Mouse (Mus musculus) ES-E14 (cell line): ENCODE measurements around the gene Fcrl1. TPM values are rescaled to one million over a fixed set of nuclear protein-coding genes. Genes with fewer than 3 reads are reported as not detected.

Experiments
- DNase-seq: peaks from one replicate; pipeline ENCODE4 v3.0.0-alpha.2; 2013; ENCODE audit warnings: low read depth, low spot score
- H3K27ac ChIP-seq: 2 replicates; pipeline ENCODE4 v1.5.1; 2012; ENCODE audit warnings: low read depth, mild to moderate bottlenecking, low read length, moderate library complexity, mixed read lengths; ENCODE audit not compliant: poor library complexity, insufficient read depth, severe bottlenecking
- H3K36me3 ChIP-seq: 2 replicates; pipeline ENCODE4 v1.6.1; 2012; ENCODE audit warnings: mild to moderate bottlenecking, low read length, moderate library complexity, mixed read lengths; ENCODE audit not compliant: control insufficient read depth, poor library complexity, insufficient read depth, severe bottlenecking
- H3K4me1 ChIP-seq, 2 experiments: fragments of 150-350 bp in 1 of 2; sonication (generic) in 1 of 2; 2 replicates each; pipeline ENCODE4 v1.6.1; 2012; ENCODE audit warnings: low read length in 2 of 2, mild to moderate bottlenecking in 1 of 2, mixed read lengths in 1 of 2; ENCODE audit not compliant: control insufficient read depth in 2 of 2, insufficient read depth in 2 of 2, poor library complexity in 1 of 2
- H3K4me3 ChIP-seq, 2 experiments: fragments of 150-350 bp in 1 of 2; sonication (generic) in 1 of 2; 2 replicates each; pipeline ENCODE4 v1.5.1; 2012; ENCODE audit warnings: low read length in 2 of 2, low read depth in 1 of 2, mild to moderate bottlenecking in 1 of 2, mixed read lengths in 1 of 2; ENCODE audit not compliant: insufficient read depth in 1 of 2, poor library complexity in 1 of 2, severe bottlenecking in 1 of 2
- H3K9ac ChIP-seq: 2 replicates; pipeline ENCODE4 v1.6.1; 2012; ENCODE audit warnings: low read depth, mild to moderate bottlenecking, low read length, mixed read lengths; ENCODE audit not compliant: poor library complexity, insufficient read depth, severe bottlenecking
- H3K9me3 ChIP-seq: fragments of 150-350 bp; sonication (generic); 2 replicates; pipeline ENCODE4 v1.6.1; 2012; ENCODE audit warnings: low read depth, mild to moderate bottlenecking, low read length; ENCODE audit not compliant: control insufficient read depth, insufficient read depth
- CHD2 ChIP-seq: IDR thresholded peaks from 2 replicates; pipeline ENCODE4 v1.6.1; 2014; ENCODE audit warnings: mild to moderate bottlenecking, low read depth, low read length, inconsistent platforms
- HCFC1 ChIP-seq: IDR thresholded peaks from 2 replicates; pipeline ENCODE4 v1.6.1; 2012; ENCODE audit warnings: low read length, inconsistent platforms, borderline replicate concordance; ENCODE audit not compliant: insufficient read depth
- MAFK ChIP-seq: IDR thresholded peaks from 2 replicates; pipeline ENCODE4 v1.6.1; 2014; ENCODE audit warnings: mild to moderate bottlenecking, low read depth, low read length, inconsistent platforms; ENCODE audit not compliant: insufficient read depth
- ZC3H11A ChIP-seq: IDR thresholded peaks from 2 replicates; pipeline ENCODE4 v1.6.1; 2012; ENCODE audit warnings: low read depth, mild to moderate bottlenecking, inconsistent platforms, low read length, borderline replicate concordance
- ZNF384 ChIP-seq: IDR thresholded peaks from 2 replicates; pipeline ENCODE4 v1.6.1; 2012; ENCODE audit warnings: low read depth, low read length, inconsistent platforms
- in situ Hi-C, 2 experiments: fragments of 600-800 bp; cut with MboI; formaldehyde crosslinking; loops; one replicate each; pipeline ENCODE4 v1.15.1; 2025; ENCODE audit warnings: low sequenced_read_pairs in 2 of 2, inconsistent platforms in 1 of 2; ENCODE audit not compliant: unreplicated experiment in 2 of 2
- total RNA-seq: library from RNA; depleted of rRNA; stranded (reverse); fragments of 300-350 nt; gene quantifications from 2 replicates; pipeline ENCODE4 v1.2.3, GENCODE M21; 2012

The Fcrl1 gene
- total RNA-seq, 1 experiment: 0.27 TPM

- Histone ChIP-seq H3K4me3 (no peak overlapping the region), H3K4me1 (no peaks in the 10 kb centered on the region), H3K36me3 (no peaks in the 10 kb centered on the region), H3K9ac (no peak overlapping the region), H3K27ac (no peak overlapping the region), H3K9me3 (no peaks in the 10 kb centered on the region)
- DNase-seq: no peak
- in situ Hi-C loops: no loop called here
- TF ChIP-seq HCFC1 (no peak), ZC3H11A (no peak), MAFK (no peak), ZNF384 (no peak), CHD2 (no peak)
These were observed 25.1 kb downstream of the Fcrl1 start for GRCm38 (mm10) chr3:87401321-87401720.

- Histone ChIP-seq H3K9ac (no peak overlapping the region), H3K36me3 (no peaks in the 10 kb centered on the region), H3K27ac (no peak overlapping the region), H3K4me1 (peaks cover 0 to 12% of the 10 kb centered on the region in 2 experiments; a peak in 2 of 4 replicates), H3K4me3 (no peak overlapping the region), H3K9me3 (no peaks in the 10 kb centered on the region)
- in situ Hi-C loops: no loop called here
- no peak for TF ChIP-seq ZC3H11A
- 0 out of 2 replicates have a peak, but pooled peaks have one; percentile 27 for TF ChIP-seq MAFK
- TF ChIP-seq CHD2: no peak
- TF ChIP-seq HCFC1: no peak
- TF ChIP-seq ZNF384: no peak
- DNase-seq: peak; percentile 76
These were observed 32.0 kb downstream of the Fcrl1 start for GRCm38 (mm10) chr3:87408171-87408570.

GRCm38 (mm10) chr3:87409196-87409935 is 33.2 kb downstream of the Fcrl1 start:
- no peaks in the 10 kb centered on the region for H3K36me3 ChIP-seq
- peak; percentile 43 for DNase-seq
- TF ChIP-seq MAFK (no peak), ZNF384 (no peak), HCFC1 (no peak), CHD2 (no peak)
- in situ Hi-C loops: no loop called here
- H3K27ac ChIP-seq: peak overlapping the region; percentile 79; the same call in 1 of the 2 replicates
- H3K4me1 ChIP-seq: peaks cover 0 to 12% of the 10 kb centered on the region in 2 experiments; a peak in 2 of 4 replicates
- no peaks in the 10 kb centered on the region for H3K9me3 ChIP-seq
- H3K4me3 ChIP-seq: no peak overlapping the region
- peak overlapping the region; percentile 37; the same call in 1 of the 2 replicates for H3K9ac ChIP-seq

GRCm38 (mm10) chr3:87410605-87411004 is 34.4 kb downstream of the Fcrl1 start:
- Histone ChIP-seq H3K27ac (peak overlapping the region; percentile 79; the same call in 1 of the 2 replicates), H3K9ac (peak overlapping the region; percentile 61; the same call in 1 of the 2 replicates), H3K4me3 (0 out of 4 replicates have a peak overlapping the region, but pooled peaks of 1 of the 2 experiments have one; percentile 35), H3K36me3 (no peaks in the 10 kb centered on the region), H3K9me3 (no peaks in the 10 kb centered on the region), H3K4me1 (peaks cover 0 to 12% of the 10 kb centered on the region in 2 experiments; a peak in 2 of 4 replicates)
- TF ChIP-seq MAFK (peak; percentile 72; the same call in 1 of the 2 replicates), ZC3H11A (no peak)
- no peak for DNase-seq
- in situ Hi-C loops: loop anchor here in 1 of 2 experiments (10.0 kb wide), 1 partner anchor 84 kb away; no protein-coding TSS in a partner anchor
